Mouse (Mus musculus): ENCODE results near the gene Il6st.

- TF ChIP-seq CTCF (IDR thresholded peaks at IDR 0.05; ENCODE audit: low read depth, low read length) = no peak
- no peak for TF ChIP-seq EP300 (IDR thresholded peaks at IDR 0.05; ENCODE audit: insufficient read depth, low read depth, low read length)
- TF ChIP-seq POLR2A (IDR thresholded peaks at IDR 0.05; ENCODE audit: insufficient read depth, low read length) = no peak
These were observed 38.7 kb upstream of the Il6st start for GRCm38 (mm10) chr13:112425181-112425654.
